Mouse (Mus musculus): ENCODE measurements around the gene E130114P18Rik. TPM values are rescaled to one million over a fixed set of nuclear protein-coding genes. Genes with fewer than 3 reads are reported as not detected.

Gene E130114P18Rik
- polyA plus RNA-seq, 1 experiment from 2014 or later: 24.4 TPM

- Histone ChIP-seq H3K27me3 (no peaks in the 10 kb centered on the region), H3K27ac (peak overlapping the region; percentile 56), H3K4me1 (replicated peaks) (peaks cover 10% of the 10 kb centered on the region), H3K4me2 (replicated peaks) (no peak overlapping the region), H3K4me3 (replicated peaks) (no peak overlapping the region), H3K9ac (replicated peaks) (no peak overlapping the region), H3K36me3 (no peaks in the 10 kb centered on the region), H3K9me3 (no peaks in the 10 kb centered on the region)
- ATAC-seq: peak; percentile 83
- WGBS: 49% methylated on average over 8 of the region's 8 CpGs
Measured at GRCm38 (mm10) chr4:97600875-97601835, 176.7 kb downstream of the E130114P18Rik start.

- no peak overlapping the region for H3K27ac ChIP-seq
- H3K9me3 ChIP-seq: no peaks in the 10 kb centered on the region
- ATAC-seq: no peak
- H3K4me2 ChIP-seq (replicated peaks): no peak overlapping the region
- H3K4me1 ChIP-seq (replicated peaks): peaks cover 8% of the 10 kb centered on the region
- H3K4me3 ChIP-seq (replicated peaks): no peak overlapping the region
- no peaks in the 10 kb centered on the region for H3K27me3 ChIP-seq
- WGBS: 99% methylated on average over 1 of the region's 1 CpGs
- no peak overlapping the region for H3K9ac ChIP-seq (replicated peaks)
- no peaks in the 10 kb centered on the region for H3K36me3 ChIP-seq
Measured at GRCm38 (mm10) chr4:97597443-97597842, 180.4 kb downstream of the E130114P18Rik start.

- WGBS: 91% methylated on average over 9 of the region's 9 CpGs
- H3K4me2 ChIP-seq (replicated peaks): no peak overlapping the region
Measured at GRCm38 (mm10) chr4:97596348-97596747, 181.5 kb downstream of the E130114P18Rik start.

GRCm38 (mm10) chr4:97593869-97594268, 184.0 kb downstream of the E130114P18Rik start:
- no peak for ATAC-seq
- Histone ChIP-seq H3K36me3 (no peaks in the 10 kb centered on the region), H3K9me3 (no peaks in the 10 kb centered on the region), H3K9ac (replicated peaks) (no peak overlapping the region), H3K4me3 (replicated peaks) (no peak overlapping the region), H3K4me2 (replicated peaks) (no peak overlapping the region), H3K4me1 (replicated peaks) (no peaks in the 10 kb centered on the region), H3K27me3 (no peaks in the 10 kb centered on the region), H3K27ac (no peak overlapping the region)
- WGBS: 89% methylated on average over 5 of the region's 5 CpGs

More at GRCm38 (mm10) chr4:97596348-97596747, 181.5 kb downstream of the E130114P18Rik start:
- Histone ChIP-seq H3K27me3 (no peaks in the 10 kb centered on the region), H3K4me1 (replicated peaks) (peaks cover 2% of the 10 kb centered on the region), H3K9ac (replicated peaks) (no peak overlapping the region), H3K4me3 (replicated peaks) (no peak overlapping the region), H3K36me3 (no peaks in the 10 kb centered on the region), H3K27ac (no peak overlapping the region), H3K9me3 (no peaks in the 10 kb centered on the region)
- ATAC-seq: no peak

GRCm38 (mm10) chr4:97589790-97590189, 188.1 kb downstream of the E130114P18Rik start:
- H3K9me3 ChIP-seq: no peaks in the 10 kb centered on the region
- no peak overlapping the region for H3K9ac ChIP-seq (replicated peaks)
- peaks cover under 1% of the 10 kb centered on the region for H3K4me1 ChIP-seq (replicated peaks)
- no peak for ATAC-seq
- H3K4me3 ChIP-seq (replicated peaks): no peak overlapping the region
- no peak overlapping the region for H3K4me2 ChIP-seq (replicated peaks)
- H3K27me3 ChIP-seq: no peaks in the 10 kb centered on the region
- no peak overlapping the region for H3K27ac ChIP-seq
- H3K36me3 ChIP-seq: no peaks in the 10 kb centered on the region
- 88% methylated on average over 1 of the region's 1 CpGs for WGBS

- WGBS: 69% methylated on average over 9 of the region's 9 CpGs
- Histone ChIP-seq H3K9me3 (no peaks in the 10 kb centered on the region), H3K9ac (replicated peaks) (no peak overlapping the region), H3K4me3 (replicated peaks) (no peak overlapping the region), H3K27me3 (peaks cover 2% of the 10 kb centered on the region; the same call in 1 of the 2 replicates), H3K36me3 (no peaks in the 10 kb centered on the region), H3K4me2 (replicated peaks) (no peak overlapping the region), H3K27ac (no peak overlapping the region), H3K4me1 (replicated peaks) (peaks cover 18% of the 10 kb centered on the region)
- ATAC-seq: no peak
Measured at GRCm38 (mm10) chr4:97587412-97588010, 190.4 kb downstream of the E130114P18Rik start.

- no peak overlapping the region for H3K4me3 ChIP-seq (replicated peaks)
- H3K4me2 ChIP-seq (replicated peaks): no peak overlapping the region
- ATAC-seq: no peak
- WGBS: 78% methylated on average over 7 of the region's 7 CpGs
- H3K9ac ChIP-seq (replicated peaks): no peak overlapping the region
- H3K36me3 ChIP-seq: no peaks in the 10 kb centered on the region
- H3K27me3 ChIP-seq: peaks cover 6% of the 10 kb centered on the region; the same call in 1 of the 2 replicates
- no peaks in the 10 kb centered on the region for H3K9me3 ChIP-seq
- no peak overlapping the region for H3K27ac ChIP-seq
- peaks cover 28% of the 10 kb centered on the region for H3K4me1 ChIP-seq (replicated peaks)
Measured at GRCm38 (mm10) chr4:97585170-97585569, 192.7 kb downstream of the E130114P18Rik start.

- no peaks in the 10 kb centered on the region for H3K36me3 ChIP-seq
- H3K9ac ChIP-seq (replicated peaks): peak overlapping the region; percentile 53
- H3K4me1 ChIP-seq (replicated peaks): peaks cover 30% of the 10 kb centered on the region
- peak overlapping the region; percentile 42 for H3K4me2 ChIP-seq (replicated peaks)
- 29% methylated on average over 9 of the region's 9 CpGs for WGBS
- peak overlapping the region; percentile 44 for H3K27ac ChIP-seq
- ATAC-seq: no peak
- peak overlapping the region; percentile 34 for H3K4me3 ChIP-seq (replicated peaks)
- peaks cover 6% of the 10 kb centered on the region; the same call in 1 of the 2 replicates for H3K27me3 ChIP-seq
- no peaks in the 10 kb centered on the region for H3K9me3 ChIP-seq
Measured at GRCm38 (mm10) chr4:97584445-97585130, 193.3 kb downstream of the E130114P18Rik start.

- Histone ChIP-seq H3K36me3 (no peaks in the 10 kb centered on the region), H3K9ac (replicated peaks) (peak overlapping the region; percentile 53), H3K27ac (peak overlapping the region; percentile 72), H3K4me1 (replicated peaks) (peaks cover 40% of the 10 kb centered on the region), H3K4me2 (replicated peaks) (peak overlapping the region; percentile 48), H3K27me3 (peaks cover 6% of the 10 kb centered on the region; the same call in 1 of the 2 replicates), H3K4me3 (replicated peaks) (peak overlapping the region; percentile 34), H3K9me3 (no peaks in the 10 kb centered on the region)
- peak; percentile 51; the same call in 1 of the 2 replicates for ATAC-seq
- 23% methylated on average over 15 of the region's 15 CpGs for WGBS
Measured at GRCm38 (mm10) chr4:97582796-97583430, 195.0 kb downstream of the E130114P18Rik start.

GRCm38 (mm10) chr4:97582064-97582415, 195.8 kb downstream of the E130114P18Rik start:
- Histone ChIP-seq H3K36me3 (no peaks in the 10 kb centered on the region), H3K4me1 (replicated peaks) (peaks cover 43% of the 10 kb centered on the region), H3K9ac (replicated peaks) (peak overlapping the region; percentile 53; the same call in 1 of the 2 replicates), H3K9me3 (no peaks in the 10 kb centered on the region), H3K27me3 (peaks cover 6% of the 10 kb centered on the region; the same call in 1 of the 2 replicates), H3K4me2 (replicated peaks) (peak overlapping the region; percentile 48), H3K4me3 (replicated peaks) (peak overlapping the region; percentile 34), H3K27ac (peak overlapping the region; percentile 72)
- ATAC-seq: no peak
- 65% methylated on average over 3 of the region's 3 CpGs for WGBS

- WGBS: 33% methylated on average over 12 of the region's 12 CpGs
- 0 out of 2 replicates have a peak, but pooled peaks have one; percentile 49 for ATAC-seq
- Histone ChIP-seq H3K27ac (peak overlapping the region; percentile 72; the same call in 1 of the 2 replicates), H3K4me3 (replicated peaks) (peak overlapping the region; percentile 34), H3K36me3 (no peaks in the 10 kb centered on the region), H3K27me3 (peaks cover 6% of the 10 kb centered on the region; the same call in 1 of the 2 replicates), H3K9ac (replicated peaks) (no peak overlapping the region), H3K4me1 (replicated peaks) (peaks cover 43% of the 10 kb centered on the region), H3K4me2 (replicated peaks) (peak overlapping the region; percentile 48), H3K9me3 (no peaks in the 10 kb centered on the region)
Measured at GRCm38 (mm10) chr4:97581314-97582063, 196.4 kb downstream of the E130114P18Rik start.

Data from midbrain, embryonic 13.5 days (tissue).